Mouse (Mus musculus) MEL (cell line): ENCODE measurements at regions not wholly inside any gene's neighbourhood (a gene's known extent, or its start where the extent isn't known, plus 50 kb on each side); places are given as distances from the start of the nearest gene placed in this dataset.

ENCODE experiments used
- DNase-seq: peaks from one replicate; pipeline ENCODE4 v3.0.0; 2011; ENCODE audit warnings: low read depth, low spot score
- H3K27ac ChIP-seq: 2 replicates; pipeline ENCODE4 v1.5.1; 2012; ENCODE audit warnings: low read depth, mild to moderate bottlenecking, control low read depth, low read length, moderate library complexity; ENCODE audit not compliant: control insufficient read depth
- H3K27me3 ChIP-seq, 2 experiments: fragments of 150-350 bp in 1 of 2; sonication (generic) in 1 of 2; 2 replicates each; pipeline ENCODE4 v1.6.1; 2012; ENCODE audit warnings: low read length in 2 of 2, mild to moderate bottlenecking in 2 of 2, improper control_type of control experiment in 1 of 2, moderate library complexity in 1 of 2; ENCODE audit not compliant: insufficient read depth in 2 of 2, control insufficient read depth in 1 of 2
- H3K36me3 ChIP-seq, 2 experiments: 2 replicates each; pipeline ENCODE4 v1.6.1; 2012 to 2014; ENCODE audit warnings: low read length in 2 of 2, improper control_type of control experiment in 1 of 2, inconsistent platforms in 1 of 2, mild to moderate bottlenecking in 1 of 2; ENCODE audit not compliant: insufficient read depth in 2 of 2, control insufficient read depth in 1 of 2
- H3K4me1 ChIP-seq, 2 experiments: fragments of 150-350 bp in 1 of 2; sonication (generic) in 1 of 2; 2 replicates each; pipeline ENCODE4 v1.6.1; 2012; ENCODE audit warnings: low read length in 2 of 2, improper control_type of control experiment in 1 of 2, mild to moderate bottlenecking in 1 of 2; ENCODE audit not compliant: insufficient read depth in 2 of 2, control insufficient read depth in 1 of 2
- H3K4me3 ChIP-seq, 2 experiments: fragments of 150-350 bp in 1 of 2; sonication (generic) in 1 of 2; 2 replicates each; pipeline ENCODE4 v1.5.1; 2012; ENCODE audit warnings: low read depth in 2 of 2, low read length in 2 of 2, mild to moderate bottlenecking in 2 of 2, moderate library complexity in 2 of 2, control low read depth in 1 of 2, improper control_type of control experiment in 1 of 2; ENCODE audit not compliant: control insufficient read depth in 1 of 2, insufficient read depth in 1 of 2
- H3K79me2 ChIP-seq: 2 replicates; pipeline ENCODE4 v1.6.1; 2012; ENCODE audit warnings: mild to moderate bottlenecking, low read length, moderate library complexity; ENCODE audit not compliant: control insufficient read depth, poor library complexity, insufficient read depth
- H3K9ac ChIP-seq: 2 replicates; pipeline ENCODE4 v1.6.1; 2012; ENCODE audit warnings: low read depth, mild to moderate bottlenecking, control low read depth, low read length, moderate library complexity; ENCODE audit not compliant: control insufficient read depth, poor library complexity, severe bottlenecking
- H3K9me3 ChIP-seq: fragments of 150-350 bp; sonication (generic); replicated peaks from 2 replicates; pipeline ENCODE4 v1.6.1; 2012; ENCODE audit warnings: mild to moderate bottlenecking, low read length, improper control_type of control experiment, moderate library complexity; ENCODE audit not compliant: insufficient read depth
- BHLHE40 ChIP-seq: IDR thresholded peaks from 2 replicates; pipeline ENCODE4 v1.6.1; 2012; ENCODE audit warnings: low read depth, mild to moderate bottlenecking, inconsistent platforms, low read length, improper control_type of control experiment, borderline replicate concordance
- CHD1 ChIP-seq: IDR thresholded peaks from 2 replicates; pipeline ENCODE4 v1.6.1; 2012; ENCODE audit warnings: low read depth, mild to moderate bottlenecking, inconsistent platforms, low read length, improper control_type of control experiment
- CHD2 ChIP-seq: IDR thresholded peaks from 2 replicates; pipeline ENCODE4 v1.6.1; 2011; ENCODE audit warnings: low read length, improper control_type of control experiment
- E2F4 ChIP-seq: IDR thresholded peaks from 2 replicates; pipeline ENCODE4 v1.6.1; 2011; ENCODE audit warnings: low read depth, low read length, improper control_type of control experiment, borderline replicate concordance
- ETS1 ChIP-seq: IDR thresholded peaks from 2 replicates; pipeline ENCODE4 v1.6.1; 2012; ENCODE audit warnings: low read depth, mild to moderate bottlenecking, inconsistent platforms, low read length, improper control_type of control experiment, moderate library complexity
- GABPA ChIP-seq: IDR thresholded peaks from 2 replicates; pipeline ENCODE4 v1.6.1; 2012; ENCODE audit warnings: low read depth, mild to moderate bottlenecking, inconsistent platforms, low read length, improper control_type of control experiment, moderate library complexity
- GATA1 ChIP-seq: IDR thresholded peaks from 2 replicates; pipeline ENCODE4 v1.6.1; 2011; ENCODE audit warnings: low read depth, low read length, improper control_type of control experiment
- MAX ChIP-seq: IDR thresholded peaks from 2 replicates; pipeline ENCODE4 v1.6.1; 2011; ENCODE audit warnings: low read length, improper control_type of control experiment
- MAZ ChIP-seq: IDR thresholded peaks from 2 replicates; pipeline ENCODE4 v1.6.1; 2012; ENCODE audit warnings: low read depth, mild to moderate bottlenecking, inconsistent platforms, low read length, improper control_type of control experiment
- MYB ChIP-seq: IDR thresholded peaks from 2 replicates; pipeline ENCODE4 v1.6.1; 2011; ENCODE audit warnings: mild to moderate bottlenecking, low read depth, low read length, improper control_type of control experiment
- MYC ChIP-seq: IDR thresholded peaks from 2 replicates; pipeline ENCODE4 v1.6.1; 2011; ENCODE audit warnings: low read depth, mild to moderate bottlenecking, low read length, improper control_type of control experiment, moderate library complexity
- NRF1 ChIP-seq: IDR thresholded peaks from 2 replicates; pipeline ENCODE4 v1.6.1; 2014; ENCODE audit warnings: low read depth, mild to moderate bottlenecking, inconsistent platforms, low read length, improper control_type of control experiment, moderate library complexity; ENCODE audit not compliant: poor library complexity, insufficient read depth, severe bottlenecking
- POLR2A ChIP-seq, 2 experiments: IDR thresholded peaks; 2 replicates each; pipeline ENCODE4 v1.6.1; 2011 to 2012; ENCODE audit warnings: low read length in 2 of 2, mild to moderate bottlenecking in 2 of 2, control low read depth in 1 of 2, improper control_type of control experiment in 1 of 2, low read depth in 1 of 2, moderate library complexity in 1 of 2; ENCODE audit not compliant: control insufficient read depth in 1 of 2, insufficient read depth in 1 of 2, poor library complexity in 1 of 2
- RAD21 ChIP-seq: IDR thresholded peaks from 2 replicates; pipeline ENCODE4 v1.6.1; 2011; ENCODE audit warnings: mild to moderate bottlenecking, low read depth, low read length, improper control_type of control experiment
- SIN3A ChIP-seq: IDR thresholded peaks from 2 replicates; pipeline ENCODE4 v1.6.1; 2012; ENCODE audit warnings: low read length, improper control_type of control experiment, inconsistent platforms
- SMC3 ChIP-seq: IDR thresholded peaks from 2 replicates; pipeline ENCODE4 v1.6.1; 2011; ENCODE audit warnings: low read depth, low read length, improper control_type of control experiment
- TAL1 ChIP-seq: IDR thresholded peaks from 2 replicates; pipeline ENCODE4 v1.6.1; 2012; ENCODE audit warnings: mild to moderate bottlenecking, inconsistent platforms, low read length, moderate library complexity, mixed read lengths
- TBP ChIP-seq: IDR thresholded peaks from 2 replicates; pipeline ENCODE4 v1.8.0; 2011; ENCODE audit warnings: low read depth, low read length, improper control_type of control experiment
- TCF12 ChIP-seq: IDR thresholded peaks from 2 replicates; pipeline ENCODE4 v1.6.1; 2014; ENCODE audit warnings: low read depth, mild to moderate bottlenecking, inconsistent platforms, low read length, improper control_type of control experiment, moderate library complexity
- ZKSCAN1 ChIP-seq: IDR thresholded peaks from 2 replicates; pipeline ENCODE4 v1.6.1; 2012; ENCODE audit warnings: low read depth, mild to moderate bottlenecking, inconsistent platforms, low read length, improper control_type of control experiment, moderate library complexity
- ZNF384 ChIP-seq: IDR thresholded peaks from 2 replicates; pipeline ENCODE4 v1.6.1; 2012; ENCODE audit warnings: low read depth, mild to moderate bottlenecking, inconsistent platforms, low read length, improper control_type of control experiment

GRCm38 (mm10) chr3:124849915-124850314, 269.0 kb upstream of the 1700003H04Rik start:
- Histone ChIP-seq H3K4me1 (no peaks in the 10 kb centered on the region), H3K9ac (no peak overlapping the region), H3K27ac (no peak overlapping the region), H3K4me3 (no peak overlapping the region), H3K27me3 (no peaks in the 10 kb centered on the region), H3K79me2 (no peaks in the 10 kb centered on the region), H3K9me3 (no peaks in the 10 kb centered on the region), H3K36me3 (no peaks in the 10 kb centered on the region)
- DNase-seq: no peak
- TF ChIP-seq CHD2: no peak
- no peak for TF ChIP-seq MYB
- TF ChIP-seq CHD1: no peak
- TF ChIP-seq GATA1: no peak
- no peak for TF ChIP-seq GABPA
- TF ChIP-seq MAX: no peak
- no peak for TF ChIP-seq SMC3
- no peak for TF ChIP-seq ETS1
- TF ChIP-seq MAZ: no peak
- TF ChIP-seq NRF1: no peak
- TF ChIP-seq SIN3A: no peak
- no peak for TF ChIP-seq MYC
- TF ChIP-seq ZKSCAN1: no peak
- no peak for TF ChIP-seq TAL1
- no peak for TF ChIP-seq BHLHE40
- TF ChIP-seq ZNF384: no peak
- no peak for TF ChIP-seq TBP
- no peak for TF ChIP-seq TCF12
- TF ChIP-seq, all 39 proteins: peak for 0

GRCm38 (mm10) chr3:124820586-124820985, 239.7 kb upstream of the 1700003H04Rik start:
- Histone ChIP-seq H3K27me3 (no peaks in the 10 kb centered on the region), H3K4me1 (no peaks in the 10 kb centered on the region), H3K27ac (no peak overlapping the region), H3K36me3 (no peaks in the 10 kb centered on the region; a peak in 1 of 4 replicates), H3K79me2 (no peaks in the 10 kb centered on the region), H3K9me3 (no peaks in the 10 kb centered on the region), H3K9ac (no peak overlapping the region), H3K4me3 (no peak overlapping the region)
- no peak for DNase-seq
- TF ChIP-seq RAD21: no peak
- TF ChIP-seq BHLHE40: no peak
- TF ChIP-seq GATA1: no peak
- no peak for TF ChIP-seq SMC3
- no peak for TF ChIP-seq POLR2A (IDR thresholded peaks at IDR 0.05; ENCODE audit: control insufficient read depth in 1 of 2, insufficient read depth in 1 of 2, low read depth in 1 of 2, low read length in 2 of 2, poor library complexity in 1 of 2)
- no peak for TF ChIP-seq TCF12
- TF ChIP-seq E2F4: no peak
